Mouse (Mus musculus): ENCODE data around the gene Gm10337.
A peak's percentile ranks its signal among the peaks of the same experiment; 100 is the strongest.

GRCm38 (mm10) chr15:102503924-102504782 lies 631 bp downstream of the Gm10337 start:
- TF ChIP-seq GATA1 (IDR thresholded peaks at IDR 0.05; ENCODE audit: low read depth, low read length) (no peak), HCFC1 (IDR thresholded peaks at IDR 0.05; ENCODE audit: low read depth, low read length) (no peak), USF1 (IDR thresholded peaks at IDR 0.05; ENCODE audit: low read depth, low read length) (no peak), CTCF (IDR thresholded peaks at IDR 0.05 in 2 of 3, conservative IDR thresholded peaks at IDR 0.05 in 1 of 3; ENCODE audit: control insufficient read depth in 1 of 3, insufficient read depth in 1 of 3, low read depth in 2 of 3, low read length in 3 of 3, poor library complexity in 1 of 3, severe bottlenecking in 1 of 3) (no peak), EP300 (IDR thresholded peaks at IDR 0.05; ENCODE audit: low read depth in 1 of 2, low read length in 2 of 2) (no peak), POLR2A (IDR thresholded peaks at IDR 0.05; ENCODE audit: control insufficient read depth in 1 of 2, insufficient read depth in 1 of 2, low read depth in 1 of 2, low read length in 2 of 2, poor library complexity in 1 of 2) (peak in 1 of 2 experiments; percentile 48; a peak in 1 of 4 replicates), ZNF384 (IDR thresholded peaks at IDR 0.05; ENCODE audit: low read depth, low read length) (no peak), MEF2A (IDR thresholded peaks at IDR 0.05; ENCODE audit: extremely low read depth, insufficient replicate concordance, low read depth, low read length, poor library complexity, severe bottlenecking) (no peak), NRF1 (IDR thresholded peaks at IDR 0.05; ENCODE audit: insufficient read depth, low read depth, low read length, poor library complexity, severe bottlenecking) (no peak), CHD2 (IDR thresholded peaks at IDR 0.05; ENCODE audit: low read length) (no peak), MAX (IDR thresholded peaks at IDR 0.05; ENCODE audit: low read length) (no peak), TCF12 (IDR thresholded peaks at IDR 0.05; ENCODE audit: low read depth, low read length) (no peak)

Data from MEL (cell line).